Comparison of ENCODE assay signal across 9 mouse cellular contexts in genomic region chr5:27413023-27413422, GRCm38 (mm10).
DNase-seq lines count a peak whose midpoint lies in the region; ATAC-seq and TF ChIP-seq lines count a peak whose summit lies in the region.
"Had no signal": no experiment of that assay in that cellular context is flagged by ENCODE, and none has a peak within 500 bp of the region (broad histone marks: within the 10 kb centered on the region; RNA-seq: fewer than 3 reads in every experiment).

No protein-coding gene starts in this region.

- POLR2A ChIA-PET in Patski (lab: Charles Lee): no interaction called here

- H3K27me3 ChIP-seq in hindbrain, postnatal 0 days (ENCODE audit: insufficient read depth, low read length): no peaks in the 10 kb centered on the region
- H3K27me3 ChIP-seq in hindbrain, embryonic 14.5 days (ENCODE audit: control insufficient read depth, insufficient read depth, low read length): no peaks in the 10 kb centered on the region
- no peaks in the 10 kb centered on the region for H3K27me3 ChIP-seq in Patski
- H3K27me3 ChIP-seq in lung, embryonic 15.5 days: no peaks in the 10 kb centered on the region
- no peaks in the 10 kb centered on the region for H3K27me3 ChIP-seq in midbrain, embryonic 15.5 days (replicated peaks)
- H3K27me3 ChIP-seq: limb, embryonic 13.5 days had no signal

- WGBS in hindbrain, postnatal 0 days: 32% methylated on average over 3 of the region's 3 CpGs
- 54% methylated on average over 3 of the region's 3 CpGs for WGBS in hindbrain, embryonic 14.5 days
- WGBS in lung, embryonic 15.5 days: 44% methylated on average over 3 of the region's 3 CpGs
- WGBS in midbrain, embryonic 15.5 days: 54% methylated on average over 3 of the region's 3 CpGs

- in situ Hi-C loops in Patski (cut with MboI; ENCODE audit: low pct_unique_long_range_greater_than_20kb): no loop called here

- no peak overlapping the region for H3K9ac ChIP-seq in hindbrain, postnatal 0 days (replicated peaks; ENCODE audit: low read length)
- H3K9ac ChIP-seq in hindbrain, embryonic 14.5 days: no peak overlapping the region
- no peak overlapping the region for H3K9ac ChIP-seq in lung, embryonic 15.5 days
- no peak overlapping the region for H3K9ac ChIP-seq in midbrain, embryonic 15.5 days
- H3K9ac ChIP-seq: limb, embryonic 13.5 days had no signal

- no peaks in the 10 kb centered on the region for H3K9me3 ChIP-seq in hindbrain, postnatal 0 days (ENCODE audit: low read length)
- H3K9me3 ChIP-seq in hindbrain, embryonic 14.5 days (ENCODE audit: control insufficient read depth, low read length): no peaks in the 10 kb centered on the region
- H3K9me3 ChIP-seq in lung, embryonic 15.5 days: no peaks in the 10 kb centered on the region
- no peaks in the 10 kb centered on the region for H3K9me3 ChIP-seq in midbrain, embryonic 15.5 days
- H3K9me3 ChIP-seq: limb, embryonic 13.5 days had no signal

- no peaks in the 10 kb centered on the region for H3K4me1 ChIP-seq in hindbrain, postnatal 0 days (ENCODE audit: insufficient read depth, low read length)
- no peaks in the 10 kb centered on the region for H3K4me1 ChIP-seq in hindbrain, embryonic 14.5 days (replicated peaks; ENCODE audit: control insufficient read depth, insufficient read depth, low read length)
- no peaks in the 10 kb centered on the region for H3K4me1 ChIP-seq in lung, embryonic 15.5 days
- no peaks in the 10 kb centered on the region; the same call in 1 of the 2 replicates for H3K4me1 ChIP-seq in midbrain, embryonic 15.5 days
- H3K4me1 ChIP-seq: limb, embryonic 13.5 days had no signal

- no peak for TF ChIP-seq CTCF in hindbrain, postnatal 0 days (IDR thresholded peaks at IDR 0.05; ENCODE audit: low read depth)
- no peak for TF ChIP-seq CTCF in Patski (IDR thresholded peaks at IDR 0.05)

- H3K4me2 ChIP-seq in hindbrain, postnatal 0 days (ENCODE audit: low read depth, low read length): no peak overlapping the region
- H3K4me2 ChIP-seq in hindbrain, embryonic 14.5 days (replicated peaks): no peak overlapping the region
- no peak overlapping the region for H3K4me2 ChIP-seq in lung, embryonic 15.5 days
- no peak overlapping the region for H3K4me2 ChIP-seq in midbrain, embryonic 15.5 days
- H3K4me2 ChIP-seq: limb, embryonic 13.5 days had no signal

- no peak overlapping the region for H3K27ac ChIP-seq in hindbrain, postnatal 0 days
- H3K27ac ChIP-seq in hindbrain, embryonic 14.5 days: no peak overlapping the region
- H3K27ac ChIP-seq in lung, embryonic 15.5 days: no peak overlapping the region
- H3K27ac ChIP-seq in midbrain, embryonic 15.5 days: no peak overlapping the region
- H3K27ac ChIP-seq: limb, embryonic 13.5 days had no signal

- peak; percentile 71 for DNase-seq in hindbrain, postnatal 0 days (ENCODE audit: low spot score)
- no peak for DNase-seq in hindbrain, embryonic 14.5 days (ENCODE audit: low spot score)
- DNase-seq in Patski (ENCODE audit: low read depth, low spot score): peak; percentile 50
- DNase-seq in cerebellum, postnatal 36 days: peak; percentile 81 to 87
- no peak for DNase-seq in MN1 (ENCODE audit: low spot score)
- DNase-seq in T-cell, adult 2 months (ENCODE audit: low spot score): no peak

- H3K36me3 ChIP-seq in hindbrain, postnatal 0 days (ENCODE audit: insufficient read depth, low read length): no peaks in the 10 kb centered on the region
- H3K36me3 ChIP-seq in hindbrain, embryonic 14.5 days (replicated peaks; ENCODE audit: control insufficient read depth, insufficient read depth): no peaks in the 10 kb centered on the region
- no peaks in the 10 kb centered on the region for H3K36me3 ChIP-seq in lung, embryonic 15.5 days
- no peaks in the 10 kb centered on the region for H3K36me3 ChIP-seq in midbrain, embryonic 15.5 days (replicated peaks)
- H3K36me3 ChIP-seq: limb, embryonic 13.5 days had no signal

- no peak for ATAC-seq in hindbrain, postnatal 0 days
- ATAC-seq in hindbrain, embryonic 14.5 days (ENCODE audit: low FRiP score): no peak
- peak; percentile 73 for ATAC-seq in Patski
- peak; percentile 52; the same call in 1 of the 2 replicates for ATAC-seq in lung, embryonic 15.5 days (ENCODE audit: borderline replicate concordance, extremely low read depth, low FRiP score, low TSS enrichment)
- ATAC-seq in midbrain, embryonic 15.5 days (replicated peaks): no peak

- H3K4me3 ChIP-seq in hindbrain, postnatal 0 days (ENCODE audit: low read length): no peak overlapping the region
- no peak overlapping the region for H3K4me3 ChIP-seq in hindbrain, embryonic 14.5 days (replicated peaks; ENCODE audit: low read length)
- H3K4me3 ChIP-seq in lung, embryonic 15.5 days: no peak overlapping the region
- no peak overlapping the region for H3K4me3 ChIP-seq in midbrain, embryonic 15.5 days
- H3K4me3 ChIP-seq: limb, embryonic 13.5 days had no signal

- CTCF ChIA-PET in Patski (lab: Charles Lee): no interaction called here

Comparison
In these comparisons a context has a peak if more than half of its experiments do, and no peak if none do; other contexts are left out.
1. DNase-seq: peak in hindbrain, postnatal 0 days (single experiment), Patski (single experiment) and cerebellum, postnatal 36 days (2 of 2); none in hindbrain, embryonic 14.5 days (single experiment), MN1 (single experiment) and T-cell, adult 2 months (single experiment).
2. ATAC-seq: peak in Patski (single experiment) and lung, embryonic 15.5 days (single experiment); none in hindbrain, postnatal 0 days (single experiment), hindbrain, embryonic 14.5 days (single experiment) and midbrain, embryonic 15.5 days (single experiment).